Mouse (Mus musculus) forebrain, embryonic 14.5 days (tissue): ENCODE measurements around the gene Hyal3. TPM values are rescaled to one million over a fixed set of nuclear protein-coding genes. Genes with fewer than 3 reads are reported as not detected.

ENCODE experiments used
- ATAC-seq: fragments of 200-750 bp; cut with Nextera tagmentation; 2 replicates; pipeline ENCODE4 v1.8.0; 2017; ENCODE audit warnings: mild to moderate bottlenecking, moderate library complexity
- DNase-seq: peaks from one replicate; pipeline ENCODE4 v3.0.0-alpha.2; 2015; ENCODE audit warnings: low spot score
- H3K27ac ChIP-seq: fragments of 300-500 bp; sonication (generic); 2 replicates; pipeline ENCODE4 v1.5.1; 2014; ENCODE audit warnings: low read depth, mild to moderate bottlenecking, control low read depth, low read length, moderate library complexity
- H3K27me3 ChIP-seq: fragments of 300-500 bp; sonication (generic); replicated peaks from 2 replicates; pipeline ENCODE4 v1.6.1; 2014; ENCODE audit warnings: low read length, control low read depth, mixed read lengths; ENCODE audit not compliant: control insufficient read depth, insufficient read depth
- H3K36me3 ChIP-seq: fragments of 300-500 bp; sonication (generic); 2 replicates; pipeline ENCODE4 v1.6.1; 2014; ENCODE audit warnings: low read length, control low read depth; ENCODE audit not compliant: control insufficient read depth, insufficient read depth
- H3K4me1 ChIP-seq: fragments of 300-500 bp; sonication (generic); 2 replicates; pipeline ENCODE4 v1.6.1; 2014; ENCODE audit warnings: antibody characterized with exemption, low read length, control low read depth; ENCODE audit not compliant: control insufficient read depth, insufficient read depth
- H3K4me2 ChIP-seq: fragments of 300-500 bp; sonication (generic); 2 replicates; pipeline ENCODE4 v1.6.1; 2014; ENCODE audit warnings: mild to moderate bottlenecking, control low read depth, low read length
- H3K4me3 ChIP-seq: fragments of 300-500 bp; sonication (generic); 2 replicates; pipeline ENCODE4 v1.5.1; 2014; ENCODE audit warnings: low read depth, low read length, control low read depth
- H3K9ac ChIP-seq: fragments of 300-500 bp; sonication (generic); 2 replicates; pipeline ENCODE4 v1.6.1; 2014; ENCODE audit warnings: mild to moderate bottlenecking, low read length, control low read depth, moderate library complexity
- H3K9me3 ChIP-seq: fragments of 300-500 bp; sonication (generic); replicated peaks from 2 replicates; pipeline ENCODE4 v1.6.1; 2016; ENCODE audit warnings: low read length, control low read depth, mixed read lengths; ENCODE audit not compliant: control insufficient read depth
- WGBS: fragments of 180-500 bp; shearing (Covaris S2); extraction: QIAGEN DNeasy Blood & Tissue Kit; methylation state at CpG from one replicate; pipeline ENCODE4 v1.1.7; 2014; 5-methylcytosine and 5-hydroxymethylcytosine counted together
- polyA plus RNA-seq: library from polyadenylated mRNA; unstranded; fragments of >200 nt; fragmentation: Nextera tagmentation; extraction: Ambion mirVana; gene quantifications from 2 replicates; pipeline ENCODE4 v1.2.1, GENCODE M21; 2014

Gene Hyal3
- polyA plus RNA-seq, 1 experiment from 2014 or later = 1.0 TPM

DNA sequence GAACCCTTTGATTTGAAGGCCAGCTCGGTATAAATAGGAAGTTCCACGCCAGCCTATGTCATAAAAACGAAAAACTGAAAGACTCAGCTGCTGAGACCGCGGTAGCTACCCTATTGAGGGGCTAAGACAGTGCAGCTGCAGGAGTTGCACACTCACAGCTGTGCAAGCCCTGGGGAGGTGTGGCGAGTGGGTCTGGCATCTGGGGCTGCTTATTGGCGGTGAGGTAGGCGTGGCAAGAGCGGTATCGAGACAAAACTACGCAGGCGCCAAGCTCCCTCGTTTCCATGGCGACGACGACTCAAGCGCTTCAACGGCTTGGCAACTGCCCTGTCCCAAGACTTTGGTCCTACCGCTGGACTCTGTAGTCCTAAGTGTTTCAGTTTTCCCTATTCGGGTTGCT, 33.6 kb upstream of the Hyal3 start, which contains the start of gene Zmynd10:
Zmynd10 (plus strand) TSS at position 273 of the 400 bp plus-strand sequence.
- peaks cover 25% of the 10 kb centered on the region for H3K4me1 ChIP-seq
- ATAC-seq = peak; percentile 63
- 3% methylated on average over 20 of the region's 20 CpGs for WGBS
- peak; percentile 95 for DNase-seq
- peaks cover 18% of the 10 kb centered on the region for H3K27me3 ChIP-seq
- peak within 1 kb of the TSS; percentile 44; the same call in 1 of the 2 replicates for H3K27ac ChIP-seq
- no peaks in the 10 kb centered on the region for H3K9me3 ChIP-seq
- H3K9ac ChIP-seq = peak within 1 kb of the TSS; percentile 33; the same call in 1 of the 2 replicates
- H3K4me2 ChIP-seq = peak within 1 kb of the TSS; percentile 44
- H3K36me3 ChIP-seq = peaks cover 12% of the 10 kb centered on the region
- H3K4me3 ChIP-seq = peak within 1 kb of the TSS; percentile 4; the same call in 1 of the 2 replicates

DNA sequence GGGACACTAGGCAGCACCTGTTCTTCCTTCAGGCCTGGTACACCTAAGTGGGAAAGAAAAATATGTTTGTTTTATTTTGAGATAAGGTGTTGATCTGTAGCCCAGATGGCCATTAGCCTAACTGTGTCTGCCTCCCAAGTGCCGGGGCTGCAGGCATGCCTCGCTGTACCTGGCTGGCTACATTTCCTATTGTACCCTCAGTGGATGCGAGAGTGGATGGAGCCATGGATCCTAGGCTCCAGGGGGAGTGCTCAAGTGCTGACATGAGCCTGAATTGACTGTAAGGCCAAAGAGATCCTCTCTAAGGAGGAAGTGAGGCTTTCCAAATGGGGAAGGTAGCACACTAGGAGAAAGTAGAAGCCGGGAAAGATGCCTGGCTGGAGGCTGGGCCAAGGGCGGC, 32.7 kb upstream of the Hyal3 start:
- ATAC-seq = no peak
- H3K27me3 ChIP-seq = peaks cover 28% of the 10 kb centered on the region
- H3K36me3 ChIP-seq = peaks cover 12% of the 10 kb centered on the region
- H3K4me1 ChIP-seq = peaks cover 18% of the 10 kb centered on the region
- no peak overlapping the region for H3K4me2 ChIP-seq
- no peaks in the 10 kb centered on the region for H3K9me3 ChIP-seq
- H3K27ac ChIP-seq = no peak overlapping the region
- 79% methylated on average over 5 of the region's 5 CpGs for WGBS
- H3K4me3 ChIP-seq = no peak overlapping the region
- DNase-seq = no peak
- H3K9ac ChIP-seq = no peak overlapping the region

DNA sequence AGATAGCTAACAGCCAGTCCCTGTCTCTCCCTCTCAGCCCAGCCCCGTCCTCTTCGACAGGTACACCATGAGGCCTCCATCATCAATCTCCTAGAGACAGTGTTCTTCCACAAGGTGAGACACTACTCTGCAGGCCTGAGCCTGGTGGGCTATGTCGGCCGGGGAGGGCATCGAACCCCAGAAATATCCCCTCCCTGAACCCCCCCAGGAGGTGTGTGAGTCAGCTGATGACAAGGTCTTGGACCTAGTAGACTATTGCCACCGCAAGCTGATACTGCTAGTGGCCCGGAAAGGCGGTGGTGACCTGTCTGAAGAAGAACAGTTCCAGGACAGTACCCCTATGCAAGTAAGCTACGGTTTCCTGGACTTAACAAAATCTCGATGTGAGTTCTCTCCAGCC, 31.8 kb upstream of the Hyal3 start:
- H3K9ac ChIP-seq = no peak overlapping the region
- no peak overlapping the region for H3K27ac ChIP-seq
- peaks cover 11% of the 10 kb centered on the region for H3K36me3 ChIP-seq
- no peak overlapping the region for H3K4me3 ChIP-seq
- no peaks in the 10 kb centered on the region for H3K9me3 ChIP-seq
- H3K4me1 ChIP-seq = peaks cover 25% of the 10 kb centered on the region
- H3K27me3 ChIP-seq = peaks cover 30% of the 10 kb centered on the region
- no peak overlapping the region for H3K4me2 ChIP-seq
- no peak for DNase-seq
- no peak for ATAC-seq
- WGBS = 92% methylated on average over 10 of the region's 10 CpGs

DNA sequence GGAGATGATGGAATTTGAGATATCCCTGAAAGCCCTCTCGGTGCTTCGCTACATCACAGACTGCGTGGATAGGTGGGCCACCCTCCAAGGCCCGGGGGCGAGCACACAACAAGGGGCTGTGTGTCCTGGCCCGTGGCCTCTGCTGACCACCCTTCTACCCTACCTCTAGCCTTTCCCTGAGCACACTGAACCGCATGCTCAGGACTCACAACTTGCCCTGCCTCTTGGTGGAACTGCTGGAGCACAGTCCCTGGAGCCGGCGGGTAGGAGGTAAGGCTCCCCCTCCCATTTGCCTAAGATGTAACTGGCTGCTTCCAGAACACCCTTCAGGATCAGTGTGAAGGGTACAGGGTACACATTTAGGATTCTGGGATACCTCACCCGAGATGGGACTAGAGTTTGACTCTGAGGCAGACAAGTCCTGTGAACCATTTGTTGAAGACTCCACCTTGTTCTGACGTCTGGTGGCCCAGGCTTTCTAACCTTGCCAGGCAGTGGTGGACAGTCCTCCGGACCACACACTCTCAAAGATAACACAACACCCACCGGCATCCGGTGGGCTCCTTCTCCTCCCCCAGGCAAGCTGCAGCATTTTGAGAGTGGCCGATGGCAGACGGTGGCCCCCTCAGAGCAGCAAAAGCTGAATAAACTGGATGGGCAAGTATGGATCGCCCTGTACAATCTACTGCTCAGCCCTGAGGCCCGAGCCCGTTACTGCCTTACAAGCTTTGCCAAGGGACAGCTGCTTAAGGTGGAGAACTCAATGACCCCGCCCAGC, 31.1 kb upstream of the Hyal3 start:
- Histone ChIP-seq H3K36me3 (peaks cover 4% of the 10 kb centered on the region), H3K4me3 (no peak overlapping the region), H3K27ac (no peak overlapping the region), H3K4me1 (peaks cover 26% of the 10 kb centered on the region), H3K27me3 (peaks cover 30% of the 10 kb centered on the region), H3K4me2 (no peak overlapping the region), H3K9me3 (no peaks in the 10 kb centered on the region), H3K9ac (no peak overlapping the region)
- WGBS = 89% methylated on average over 20 of the region's 20 CpGs
- DNase-seq (no peak), ATAC-seq (no peak)

DNA sequence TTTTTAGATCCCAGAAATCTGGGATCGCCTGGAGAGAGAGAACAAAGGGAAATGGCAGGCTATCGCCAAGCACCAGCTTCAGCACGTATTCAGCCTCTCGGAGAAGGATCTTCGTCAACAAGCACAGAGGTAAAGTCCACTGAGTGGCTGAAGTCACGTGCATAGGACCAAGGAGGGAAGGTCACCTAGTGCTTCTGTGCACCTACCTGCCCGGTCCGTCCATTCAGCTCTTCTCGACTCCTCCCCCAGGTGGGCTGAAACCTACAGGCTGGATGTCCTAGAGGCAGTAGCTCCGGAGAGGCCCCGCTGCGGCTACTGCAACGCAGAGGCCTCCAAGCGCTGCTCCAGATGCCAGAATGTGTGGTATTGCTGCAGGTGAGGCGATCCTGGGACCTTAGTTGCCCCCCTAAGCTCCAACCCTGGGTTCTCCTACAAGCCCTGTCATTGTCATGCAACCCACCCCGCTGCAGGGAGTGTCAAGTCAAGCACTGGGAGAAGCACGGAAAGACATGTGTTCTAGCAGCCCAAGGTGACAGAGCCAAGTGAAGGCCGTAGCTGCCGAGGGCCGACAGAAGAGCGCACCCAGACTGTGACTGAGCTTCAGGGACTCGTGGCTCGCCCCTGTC, 30.0 kb upstream of the Hyal3 start:
- ATAC-seq (no peak), DNase-seq (no peak)
- Histone ChIP-seq H3K4me3 (peak overlapping the region; percentile 32; the same call in 1 of the 2 replicates), H3K4me1 (peaks cover 31% of the 10 kb centered on the region), H3K36me3 (no peaks in the 10 kb centered on the region; the same call in 1 of the 2 replicates), H3K9ac (no peak overlapping the region), H3K27me3 (peaks cover 30% of the 10 kb centered on the region), H3K27ac (no peak overlapping the region), H3K4me2 (peak overlapping the region; percentile 89), H3K9me3 (no peaks in the 10 kb centered on the region)
- 31% methylated on average over 23 of the region's 23 CpGs for WGBS

DNA sequence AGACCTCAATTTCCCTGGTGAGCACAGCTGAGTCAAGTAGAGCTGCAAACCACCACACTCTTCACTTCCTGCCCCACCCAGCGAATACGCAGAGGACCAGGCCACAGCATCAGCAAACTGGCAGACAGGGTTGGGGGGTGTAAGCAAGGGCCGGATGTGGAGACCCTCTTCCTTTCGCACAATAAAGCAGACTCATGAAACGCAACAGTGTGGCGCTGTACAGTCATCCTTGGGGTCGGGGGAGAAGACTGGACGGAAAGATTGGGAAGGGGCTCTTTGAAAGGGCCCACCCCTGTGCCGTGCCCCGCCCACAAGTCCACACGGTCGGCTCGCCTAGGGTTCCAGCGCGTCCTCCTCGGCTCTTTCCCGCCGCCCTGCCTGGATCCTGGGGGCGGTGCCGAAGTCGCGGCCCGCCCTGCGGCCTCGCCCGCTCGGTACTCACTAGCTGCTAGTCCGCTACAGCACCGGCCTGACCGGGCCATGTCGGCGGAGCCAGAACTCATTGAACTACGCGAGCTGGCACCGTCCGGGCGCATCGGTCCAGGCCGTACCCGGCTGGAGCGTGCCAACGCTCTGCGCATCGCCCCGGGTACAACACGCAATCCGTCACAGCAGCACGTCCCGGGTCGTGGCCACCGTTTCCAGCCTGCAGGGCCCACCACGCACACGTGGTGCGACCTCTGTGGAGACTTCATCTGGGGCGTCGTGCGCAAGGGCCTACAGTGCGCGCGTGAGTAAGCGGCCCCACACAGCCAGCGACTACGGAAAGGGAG, 29.3 kb upstream of the Hyal3 start, which contains the start of gene Rassf1:
Rassf1 (plus strand) TSS at position 439 of the 773 bp plus-strand sequence.
- 0 out of 2 replicates have a peak, but pooled peaks have one; percentile 0 for ATAC-seq
- Histone ChIP-seq H3K9me3 (no peaks in the 10 kb centered on the region), H3K4me1 (peaks cover 38% of the 10 kb centered on the region), H3K36me3 (no peaks in the 10 kb centered on the region), H3K4me2 (peak within 1 kb of the TSS; percentile 89), H3K27ac (no peak within 1 kb of the TSS), H3K4me3 (peak within 1 kb of the TSS; percentile 32), H3K27me3 (peaks cover 30% of the 10 kb centered on the region), H3K9ac (peak within 1 kb of the TSS; percentile 58)
- no peak for DNase-seq
- 1% methylated on average over 59 of the region's 63 CpGs for WGBS

DNA sequence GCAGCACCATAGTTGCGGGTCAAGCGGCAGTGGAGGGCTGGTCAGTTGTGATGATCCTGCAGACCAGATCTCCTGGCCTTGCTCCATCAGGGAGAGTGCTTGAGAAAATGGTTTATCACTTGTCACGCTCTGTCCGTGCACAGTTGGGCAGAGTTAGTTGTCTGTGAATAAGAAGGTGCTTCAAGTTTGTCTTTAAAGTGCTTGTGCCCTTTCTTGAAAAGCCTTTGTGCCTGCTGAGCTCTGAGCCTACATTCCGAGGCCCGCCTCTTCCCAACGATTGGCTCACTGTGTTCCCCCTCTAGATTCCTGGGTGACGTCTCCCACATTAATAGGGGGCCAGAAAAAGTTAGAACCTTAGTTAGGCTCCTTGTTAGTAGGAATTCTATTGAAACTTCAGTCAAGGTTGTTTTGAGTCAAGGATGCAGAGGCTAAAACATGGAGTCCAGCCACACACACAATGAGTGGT, 28.7 kb upstream of the Hyal3 start:
- Histone ChIP-seq H3K4me2 (peak overlapping the region; percentile 89), H3K4me3 (peak overlapping the region; percentile 32), H3K4me1 (peaks cover 35% of the 10 kb centered on the region), H3K9ac (peak overlapping the region; percentile 58), H3K36me3 (no peaks in the 10 kb centered on the region; the same call in 1 of the 2 replicates), H3K9me3 (no peaks in the 10 kb centered on the region), H3K27ac (no peak overlapping the region), H3K27me3 (peaks cover 30% of the 10 kb centered on the region)
- WGBS = 5% methylated on average over 8 of the region's 8 CpGs
- ATAC-seq (no peak), DNase-seq (no peak)

DNA sequence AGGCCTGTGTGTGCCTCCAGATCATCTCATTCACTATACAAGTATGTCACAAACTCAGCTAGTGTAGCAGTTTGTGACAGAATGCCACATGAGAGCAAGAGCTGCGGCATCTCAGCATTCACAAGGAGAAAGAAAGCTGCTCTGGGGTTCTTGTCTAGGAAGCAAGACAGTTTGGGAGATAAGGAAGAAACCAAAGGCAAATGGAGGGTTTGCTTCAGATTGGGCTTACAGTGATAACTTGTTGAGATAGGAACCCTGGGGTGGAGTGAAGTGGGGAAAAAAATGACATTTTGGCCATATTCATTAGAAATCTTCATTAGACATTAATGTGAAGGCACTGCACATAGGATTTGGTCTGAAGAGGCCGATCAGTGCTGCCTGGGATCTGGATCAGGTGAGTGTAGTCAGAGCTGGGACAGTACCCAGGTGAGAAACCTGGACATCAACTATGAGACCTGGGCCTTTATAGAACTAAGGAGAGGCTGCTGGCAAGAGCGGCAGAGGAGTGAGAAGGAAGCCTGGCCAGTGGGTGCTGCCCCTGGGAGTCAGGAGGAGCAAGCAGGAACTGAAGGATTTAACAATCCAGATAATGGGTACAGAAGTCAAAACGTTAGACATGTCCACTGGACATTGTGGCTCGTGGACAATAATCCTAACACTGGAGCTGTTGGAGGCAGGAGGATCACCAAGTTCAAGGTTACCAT, 27.8 kb upstream of the Hyal3 start:
- peaks cover 30% of the 10 kb centered on the region for H3K27me3 ChIP-seq
- H3K9me3 ChIP-seq = no peaks in the 10 kb centered on the region
- peaks cover 31% of the 10 kb centered on the region for H3K4me1 ChIP-seq
- 0 out of 2 replicates have a peak overlapping the region, but pooled peaks have one; percentile 63 for H3K4me3 ChIP-seq
- H3K27ac ChIP-seq = no peak overlapping the region
- DNase-seq (no peak), ATAC-seq (no peak)
- 76% methylated on average over 5 of the region's 5 CpGs for WGBS
- peak overlapping the region; percentile 89; the same call in 1 of the 2 replicates for H3K4me2 ChIP-seq
- H3K9ac ChIP-seq = no peak overlapping the region
- H3K36me3 ChIP-seq = peaks cover 9% of the 10 kb centered on the region
